In genomic region chr7:44247971-44248370, GRCm38 (mm10) we compare ENCODE assay signal across 10 mouse cellular contexts. TPM values are rescaled to one million over a fixed set of nuclear protein-coding genes. Genes with fewer than 3 reads are reported as not detected.
DNase-seq lines count a peak whose midpoint lies in the region; ATAC-seq and TF ChIP-seq lines count a peak whose summit lies in the region.
"Had no signal": no experiment of that assay in that cellular context is flagged by ENCODE, and none has a peak within 500 bp of the region (broad histone marks: within the 10 kb centered on the region; RNA-seq: fewer than 3 reads in every experiment).

No protein-coding gene starts in this region.

- H3K79me2 ChIP-seq in C2C12 (ENCODE audit: control insufficient read depth, insufficient read depth) (peaks cover 52% of the 10 kb centered on the region), CH12.LX (replicated peaks; ENCODE audit: control insufficient read depth, extremely low read depth, insufficient read depth, poor library complexity, severe bottlenecking) (peaks cover 18% of the 10 kb centered on the region)

- H3ac ChIP-seq in C2C12 (ENCODE audit: control insufficient read depth, insufficient read length, low read depth) = no peak overlapping the region

- 98% methylated on average over 2 of the region's 2 CpGs for WGBS in forebrain, postnatal 0 days
- WGBS in liver, embryonic 15.5 days (ENCODE audit: insufficient replicate concordance) = 73% methylated on average over 2 of the region's 2 CpGs

- no peaks in the 10 kb centered on the region for H3K27me3 ChIP-seq in C2C12 (ENCODE audit: control insufficient read depth, insufficient read depth, insufficient read length)
- H3K27me3 ChIP-seq in CH12.LX (replicated peaks) = no peaks in the 10 kb centered on the region
- no peaks in the 10 kb centered on the region for H3K27me3 ChIP-seq in forebrain, postnatal 0 days (ENCODE audit: insufficient read depth, low read length)
- H3K27me3 ChIP-seq in liver, embryonic 15.5 days = no peaks in the 10 kb centered on the region

- peaks cover 34% of the 10 kb centered on the region for H3K36me3 ChIP-seq in C2C12 (ENCODE audit: control insufficient read depth, insufficient read depth)
- H3K36me3 ChIP-seq in CH12.LX (replicated peaks in 1 of 2; ENCODE audit: control insufficient read depth in 1 of 2, insufficient read depth in 1 of 2, low read length in 1 of 2) = peaks cover 33 to 44% of the 10 kb centered on the region in 2 experiments
- peaks cover 46% of the 10 kb centered on the region for H3K36me3 ChIP-seq in forebrain, postnatal 0 days (ENCODE audit: insufficient read depth)
- H3K36me3 ChIP-seq in liver, embryonic 15.5 days (replicated peaks) = peaks cover 47% of the 10 kb centered on the region

- intact Hi-C loops in left cerebral cortex, postnatal 14 days (cut with DNase I) = no loop called here
- intact Hi-C loops in left cerebral cortex, postnatal 4 days (cut with DNase I) = no loop called here

- TF ChIP-seq RAD21 in CH12.LX (IDR thresholded peaks at IDR 0.05; ENCODE audit: low read depth, low read length) = no peak

- H3K4me3 ChIP-seq in C2C12 (ENCODE audit: insufficient read depth, poor library complexity, severe bottlenecking) (peak overlapping the region; percentile 89), CH12.LX (replicated peaks in 1 of 3; ENCODE audit: low read depth in 2 of 3, low read length in 2 of 3, poor library complexity in 1 of 3) (peak overlapping the region in 2 of 3 experiments; percentile 11 to 99)
- peak overlapping the region; percentile 96 for H3K4me3 ChIP-seq in forebrain, postnatal 0 days (ENCODE audit: low read depth, low read length)
- H3K4me3 ChIP-seq in liver, embryonic 15.5 days (replicated peaks) = peak overlapping the region; percentile 95

- peak overlapping the region; percentile 79; the same call in 1 of the 2 replicates for H3K9ac ChIP-seq in CH12.LX (ENCODE audit: insufficient read depth, low read depth)
- H3K9ac ChIP-seq in forebrain, postnatal 0 days = peak overlapping the region; percentile 100
- H3K9ac ChIP-seq in liver, embryonic 15.5 days = peak overlapping the region; percentile 39; the same call in 1 of the 2 replicates

- in situ Hi-C loops in CH12.LX (cut with MboI; ENCODE audit: low pct_ligation_motif_present, low pct_unique_long_range_greater_than_20kb, low sequenced_read_pairs) = no loop called here

- ATAC-seq in forebrain, postnatal 0 days = no peak
- no peak for ATAC-seq in liver, embryonic 15.5 days (ENCODE audit: insufficient read depth)

- peaks cover 8 to 48% of the 10 kb centered on the region in 2 experiments for H3K4me1 ChIP-seq in CH12.LX (ENCODE audit: control insufficient read depth in 1 of 2, insufficient read depth in 2 of 2)
- peaks cover 16% of the 10 kb centered on the region for H3K4me1 ChIP-seq in forebrain, postnatal 0 days (ENCODE audit: insufficient read depth)
- peaks cover 38% of the 10 kb centered on the region for H3K4me1 ChIP-seq in liver, embryonic 15.5 days (replicated peaks)

- TF ChIP-seq CTCF in C2C12 (IDR thresholded peaks at IDR 0.05; ENCODE audit: control insufficient read depth, insufficient read depth, insufficient read length) (no peak), CH12.LX (conservative IDR thresholded peaks at IDR 0.05 in 1 of 2, IDR thresholded peaks at IDR 0.05 in 1 of 2; ENCODE audit: low read depth in 2 of 2, low read length in 2 of 2) (no peak)
- TF ChIP-seq CTCF in forebrain, postnatal 0 days (IDR thresholded peaks at IDR 0.05; ENCODE audit: low read depth) = no peak

- H3K4me2 ChIP-seq in CH12.LX (ENCODE audit: insufficient read depth, low read depth, poor library complexity, severe bottlenecking) = peak overlapping the region; percentile 79
- peak overlapping the region; percentile 74 for H3K4me2 ChIP-seq in forebrain, postnatal 0 days (ENCODE audit: low read depth)
- H3K4me2 ChIP-seq in liver, embryonic 15.5 days = peak overlapping the region; percentile 91

- H3K27ac ChIP-seq in CH12.LX (ENCODE audit: insufficient read depth, low read depth) = no peak overlapping the region
- no peak overlapping the region for H3K27ac ChIP-seq in forebrain, postnatal 0 days (ENCODE audit: low read depth, low read length)
- no peak overlapping the region for H3K27ac ChIP-seq in liver, embryonic 15.5 days (replicated peaks)

- peaks cover 25% of the 10 kb centered on the region for H3K79me3 ChIP-seq in C2C12 (ENCODE audit: low read depth)

- TF ChIP-seq EP300 in CH12.LX (IDR thresholded peaks at IDR 0.05; ENCODE audit: low read length) = no peak

- no peaks in the 10 kb centered on the region for H3K9me3 ChIP-seq in CH12.LX (replicated peaks; ENCODE audit: low read length)
- no peaks in the 10 kb centered on the region for H3K9me3 ChIP-seq in forebrain, postnatal 0 days (ENCODE audit: low read length)
- H3K9me3 ChIP-seq in liver, embryonic 15.5 days (replicated peaks) = no peaks in the 10 kb centered on the region

- DNase-seq in CH12.LX (ENCODE audit: extremely low read depth) = no peak
- no peak for DNase-seq in forebrain, postnatal 0 days
- DNase-seq in right cerebral cortex, postnatal 4 days = no peak
- no peak for DNase-seq in left cerebral cortex, postnatal 14 days (ENCODE audit: low spot score in 2 of 2)
- no peak for DNase-seq in left cerebral cortex, postnatal 4 days
- DNase-seq: embryo, embryonic 11 days; kidney, postnatal 14 days had no signal

- TF ChIP-seq POLR2A in CH12.LX (IDR thresholded peaks at IDR 0.05; ENCODE audit: low read depth, low read length) = no peak

- dilution Hi-C loops in CH12.LX (cut with MboI; ENCODE audit: extremely low pct_ligation_motif_present, extremely low pct_unique_long_range_greater_than_20kb, low sequenced_read_pairs) = no loop called here

TF ChIP-seq in C2C12, 6 proteins besides CTCF, POLR2A, EP300 and RAD21 (continues in another document):
- TF ChIP-seq FOSL1 (IDR thresholded peaks at IDR 0.05; ENCODE audit: insufficient read depth, low read length, poor library complexity, severe bottlenecking) = no peak
- TF ChIP-seq USF1 (IDR thresholded peaks at IDR 0.05; ENCODE audit: low read depth) = no peak
- no peak for TF ChIP-seq CEBPB (IDR thresholded peaks at IDR 0.05; ENCODE audit: low read depth)

TF ChIP-seq in CH12.LX, 34 proteins besides CTCF, POLR2A, EP300 and RAD21 (continues in another document):
- TF ChIP-seq ETS1 (conservative IDR thresholded peaks at IDR 0.05; ENCODE audit: low read depth, low read length) = no peak
- TF ChIP-seq POLR2AphosphoS2 (IDR thresholded peaks at IDR 0.05; ENCODE audit: low read depth, low read length) = no peak
- no peak for TF ChIP-seq SIN3A (IDR thresholded peaks at IDR 0.05; ENCODE audit: low read length)
- no peak for TF ChIP-seq TCF12 (IDR thresholded peaks at IDR 0.05; ENCODE audit: low read depth, low read length)

RNA-seq across cellular contexts. Expression of gene 2410002F23Rik, which starts 1.4 kb away (rescaled TPM):
- 68.9 TPM for polyA plus RNA-seq in C2C12 (2012; fragmentation: generic; extraction: Trizol)
- 44.4 and 64.0 TPM in 2 replicates for total RNA-seq in CH12.LX (2012; rRNA removed)
- total RNA-seq in CH12.LX (2014; rRNA removed) = 67.0 and 69.6 TPM in 2 replicates
- polyA plus RNA-seq in CH12.LX (2012; ENCODE audit: insufficient read length, low read depth) = 91.0 and 96.1 TPM in 2 replicates
- total RNA-seq in forebrain, postnatal 0 days (2014; rRNA removed) = 250 and 333 TPM in 2 replicates
- 312 and 332 TPM in 2 replicates for polyA plus RNA-seq in forebrain, postnatal 0 days (2015; fragmentation: Nextera tagmentation; extraction: Ambion mirVana)
- 28.0 and 30.3 TPM in 2 replicates for polyA plus RNA-seq in liver, embryonic 15.5 days (2015; fragmentation: Nextera tagmentation; extraction: Ambion mirVana)
- total RNA-seq in left cerebral cortex, postnatal 14 days (2021) = 10 to 100 TPM; 88.7 to 94.1 TPM
- total RNA-seq in left cerebral cortex, postnatal 4 days (2021) = 100 to 1,000 TPM; 169 to 191 TPM

RNA-seq across cellular contexts. Expression of gene 1700028J19Rik, which starts 1.5 kb away (rescaled TPM):
- polyA plus RNA-seq in C2C12 (2012; fragmentation: generic; extraction: Trizol) (0.68 TPM), CH12.LX (2012; ENCODE audit: insufficient read length, low read depth) (0.60 and 0.86 TPM in 2 replicates)
- total RNA-seq in CH12.LX (2012; rRNA removed) (0.25 and 0.38 TPM in 2 replicates), CH12.LX (2014; rRNA removed) (0.36 and 0.44 TPM in 2 replicates)
- 0.23 and 0.29 TPM in 2 replicates for total RNA-seq in forebrain, postnatal 0 days (2014; rRNA removed)
- 1.6 and 2.3 TPM in 2 replicates for polyA plus RNA-seq in forebrain, postnatal 0 days (2015; fragmentation: Nextera tagmentation; extraction: Ambion mirVana)
- polyA plus RNA-seq in liver, embryonic 15.5 days (2015; fragmentation: Nextera tagmentation; extraction: Ambion mirVana) = 0.94 and 1.2 TPM in 2 replicates
- total RNA-seq in left cerebral cortex, postnatal 14 days (2021) = 1 to 10 TPM; 1.5 to 2.0 TPM
- total RNA-seq in left cerebral cortex, postnatal 4 days (2021) = under 1 TPM; 0.64 to 0.82 TPM

RNA-seq across cellular contexts. Expression of gene Acp4, which starts 9.2 kb away (rescaled TPM):
- not detected for polyA plus RNA-seq in C2C12 (2012; fragmentation: generic; extraction: Trizol)
- 0.08 TPM in 1 of 2 replicates, not detected in the other for total RNA-seq in CH12.LX (2012; rRNA removed)
- total RNA-seq in CH12.LX (2014; rRNA removed) = not detected in 2 replicates
- 0.33 and 0.57 TPM in 2 replicates for polyA plus RNA-seq in CH12.LX (2012; ENCODE audit: insufficient read length, low read depth)
- not detected in 2 replicates for total RNA-seq in forebrain, postnatal 0 days (2014; rRNA removed)
- 0.12 TPM in 1 of 2 replicates, not detected in the other for polyA plus RNA-seq in forebrain, postnatal 0 days (2015; fragmentation: Nextera tagmentation; extraction: Ambion mirVana)
- polyA plus RNA-seq in liver, embryonic 15.5 days (2015; fragmentation: Nextera tagmentation; extraction: Ambion mirVana) = 0.14 TPM in 1 of 2 replicates, not detected in the other
- total RNA-seq in left cerebral cortex, postnatal 14 days (2021) = not detected
- total RNA-seq in left cerebral cortex, postnatal 4 days (2021) = not detected
- total RNA-seq: adrenal gland, adult 18-20 months had no signal

RNA-seq across cellular contexts. Expression of gene Gm36864, which starts 12.0 kb away (rescaled TPM):
- 0.06 TPM for polyA plus RNA-seq in C2C12 (2012; fragmentation: generic; extraction: Trizol)
- not detected in 2 replicates for total RNA-seq in CH12.LX (2012; rRNA removed)
- total RNA-seq in CH12.LX (2014; rRNA removed) = not detected in 2 replicates
- polyA plus RNA-seq in CH12.LX (2012; ENCODE audit: insufficient read length, low read depth) = 0.16 TPM in 1 of 2 replicates, not detected in the other
- not detected in 2 replicates for total RNA-seq in forebrain, postnatal 0 days (2014; rRNA removed)
- polyA plus RNA-seq in forebrain, postnatal 0 days (2015; fragmentation: Nextera tagmentation; extraction: Ambion mirVana) = not detected in 2 replicates
- 0.07 TPM in 1 of 2 replicates, not detected in the other for polyA plus RNA-seq in liver, embryonic 15.5 days (2015; fragmentation: Nextera tagmentation; extraction: Ambion mirVana)
- not detected for total RNA-seq in left cerebral cortex, postnatal 14 days (2021)
- total RNA-seq in left cerebral cortex, postnatal 4 days (2021) = not detected
- total RNA-seq: adrenal gland, adult 18-20 months had no signal

RNA-seq across cellular contexts. Expression of gene Gm15517, which starts 13.3 kb away (rescaled TPM):
- polyA plus RNA-seq in C2C12 (2012; fragmentation: generic; extraction: Trizol) = not detected
- not detected in 2 replicates for total RNA-seq in CH12.LX (2012; rRNA removed)
- total RNA-seq in CH12.LX (2014; rRNA removed) = not detected in 2 replicates
- polyA plus RNA-seq in CH12.LX (2012; ENCODE audit: insufficient read length, low read depth) = not detected in 2 replicates
- not detected in 2 replicates for total RNA-seq in forebrain, postnatal 0 days (2014; rRNA removed)
- not detected in 2 replicates for polyA plus RNA-seq in forebrain, postnatal 0 days (2015; fragmentation: Nextera tagmentation; extraction: Ambion mirVana)
- polyA plus RNA-seq in liver, embryonic 15.5 days (2015; fragmentation: Nextera tagmentation; extraction: Ambion mirVana) = not detected in 2 replicates
- total RNA-seq in left cerebral cortex, postnatal 14 days (2021) = not detected
- not detected for total RNA-seq in left cerebral cortex, postnatal 4 days (2021)
- total RNA-seq: adrenal gland, adult 18-20 months had no signal

Comparison
In these comparisons a context has a peak if more than half of its experiments do, and no peak if none do; other contexts are left out.
1. H3K9ac ChIP-seq: peak in every context shown above with its lines; median percentile 100 in forebrain, postnatal 0 days; 79 in CH12.LX; 39 in liver, embryonic 15.5 days.